Mouse (Mus musculus) stomach, postnatal 0 days (tissue): ENCODE measurements around the gene Elp5. TPM values are rescaled to one million over a fixed set of nuclear protein-coding genes. Genes with fewer than 3 reads are reported as not detected.

ENCODE experiments used
- ATAC-seq: fragments of 200-750 bp; cut with Nextera tagmentation; 2 replicates; pipeline ENCODE4 v1.8.0; 2017; ENCODE audit not compliant: low FRiP score, low TSS enrichment
- DNase-seq: peaks from one replicate; pipeline ENCODE4 v3.0.0-alpha.2; 2016; ENCODE audit warnings: low spot score
- H3K27ac ChIP-seq: fragments of 300-500 bp; sonication (generic); replicated peaks from 2 replicates; pipeline ENCODE4 v1.5.1; 2014; ENCODE audit warnings: mild to moderate bottlenecking, control low read depth
- H3K27me3 ChIP-seq: fragments of 300-500 bp; sonication (generic); 2 replicates; pipeline ENCODE4 v1.6.1; 2014; ENCODE audit warnings: low read length; ENCODE audit not compliant: control insufficient read depth, insufficient read depth
- H3K36me3 ChIP-seq: fragments of 300-500 bp; sonication (generic); 2 replicates; pipeline ENCODE4 v1.6.1; 2014; ENCODE audit warnings: low read length, mixed read lengths; ENCODE audit not compliant: control insufficient read depth, insufficient read depth
- H3K4me1 ChIP-seq: fragments of 300-500 bp; sonication (generic); replicated peaks from 2 replicates; pipeline ENCODE4 v1.6.1; 2014; ENCODE audit warnings: antibody characterized with exemption; ENCODE audit not compliant: control insufficient read depth, insufficient read depth
- H3K4me2 ChIP-seq: fragments of 300-500 bp; sonication (generic); replicated peaks from 2 replicates; pipeline ENCODE4 v1.6.1; 2014; ENCODE audit warnings: low read depth, mild to moderate bottlenecking, control low read depth, moderate library complexity
- H3K4me3 ChIP-seq: fragments of 300-500 bp; sonication (generic); 2 replicates; pipeline ENCODE4 v1.5.1; 2014; ENCODE audit warnings: low read depth, low read length, control low read depth
- H3K9ac ChIP-seq: fragments of 300-500 bp; sonication (generic); 2 replicates; pipeline ENCODE4 v1.6.1; 2014; ENCODE audit warnings: mild to moderate bottlenecking, low read length, control low read depth, mixed read lengths
- H3K9me3 ChIP-seq: fragments of 300-500 bp; sonication (generic); 2 replicates; pipeline ENCODE4 v1.6.1; 2016; ENCODE audit warnings: low read length; ENCODE audit not compliant: control insufficient read depth
- CTCF ChIP-seq: IDR thresholded peaks from 2 replicates; pipeline ENCODE4 v1.5.1; 2016; ENCODE audit warnings: antibody characterized with exemption, low read depth, mild to moderate bottlenecking, moderate library complexity
- EP300 ChIP-seq: optimal IDR thresholded peaks from 2 replicates; pipeline ENCODE3; 2016; ENCODE audit warnings: antibody characterized with exemption
- WGBS: fragments of 180-500 bp; shearing (Covaris S2); extraction: QIAGEN DNeasy Blood & Tissue Kit; methylation state at CpG from one replicate; pipeline ENCODE4 v1.1.7; 2014; 5-methylcytosine and 5-hydroxymethylcytosine counted together
- polyA plus RNA-seq: library from polyadenylated mRNA; unstranded; fragments of >200 nt; fragmentation: Nextera tagmentation; extraction: Ambion mirVana; gene quantifications from 2 replicates; pipeline ENCODE4 v1.2.1, GENCODE M21; 2015

Elp5 gene
- polyA plus RNA-seq, 1 experiment from 2014 or later, result 73.4 TPM

DNA sequence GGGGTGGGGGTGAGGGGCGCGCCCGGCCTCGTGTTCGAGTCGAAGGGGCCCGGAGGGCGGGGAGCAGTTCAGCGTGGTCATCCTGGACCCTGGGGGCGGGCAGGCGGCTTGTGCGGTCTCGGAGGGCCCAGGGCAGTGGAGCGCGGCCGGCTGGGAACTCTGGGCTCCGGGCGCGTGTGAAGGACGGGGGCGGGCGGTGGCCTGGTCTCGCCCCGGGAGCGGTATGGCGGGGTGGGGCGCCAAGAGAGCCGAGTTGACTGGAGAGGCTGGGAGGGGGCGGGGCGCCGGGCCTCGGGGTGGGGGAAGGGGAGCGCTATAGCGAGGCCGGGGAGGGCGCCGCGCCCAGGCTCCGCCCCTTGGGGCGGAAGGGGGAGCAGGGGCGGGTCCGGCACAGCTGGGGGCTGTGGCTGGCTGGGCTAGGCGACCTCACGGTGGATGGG, 14.8 kb upstream of the Elp5 start:
- Histone ChIP-seq H3K36me3 (peaks cover 20% of the 10 kb centered on the region), H3K4me3 (peak overlapping the region; percentile 92), H3K9me3 (no peaks in the 10 kb centered on the region), H3K27ac (peak overlapping the region; percentile 98), H3K4me1 (no peaks in the 10 kb centered on the region; the same call in 1 of the 2 replicates), H3K9ac (peak overlapping the region; percentile 90), H3K27me3 (no peaks in the 10 kb centered on the region), H3K4me2 (peak overlapping the region; percentile 69)
- TF ChIP-seq CTCF, result no peak
- TF ChIP-seq EP300, result no peak
- peak; percentile 97 for DNase-seq
- WGBS, result under 1% methylated on average over 29 of the region's 44 CpGs
- ATAC-seq, result peak; percentile 69

DNA sequence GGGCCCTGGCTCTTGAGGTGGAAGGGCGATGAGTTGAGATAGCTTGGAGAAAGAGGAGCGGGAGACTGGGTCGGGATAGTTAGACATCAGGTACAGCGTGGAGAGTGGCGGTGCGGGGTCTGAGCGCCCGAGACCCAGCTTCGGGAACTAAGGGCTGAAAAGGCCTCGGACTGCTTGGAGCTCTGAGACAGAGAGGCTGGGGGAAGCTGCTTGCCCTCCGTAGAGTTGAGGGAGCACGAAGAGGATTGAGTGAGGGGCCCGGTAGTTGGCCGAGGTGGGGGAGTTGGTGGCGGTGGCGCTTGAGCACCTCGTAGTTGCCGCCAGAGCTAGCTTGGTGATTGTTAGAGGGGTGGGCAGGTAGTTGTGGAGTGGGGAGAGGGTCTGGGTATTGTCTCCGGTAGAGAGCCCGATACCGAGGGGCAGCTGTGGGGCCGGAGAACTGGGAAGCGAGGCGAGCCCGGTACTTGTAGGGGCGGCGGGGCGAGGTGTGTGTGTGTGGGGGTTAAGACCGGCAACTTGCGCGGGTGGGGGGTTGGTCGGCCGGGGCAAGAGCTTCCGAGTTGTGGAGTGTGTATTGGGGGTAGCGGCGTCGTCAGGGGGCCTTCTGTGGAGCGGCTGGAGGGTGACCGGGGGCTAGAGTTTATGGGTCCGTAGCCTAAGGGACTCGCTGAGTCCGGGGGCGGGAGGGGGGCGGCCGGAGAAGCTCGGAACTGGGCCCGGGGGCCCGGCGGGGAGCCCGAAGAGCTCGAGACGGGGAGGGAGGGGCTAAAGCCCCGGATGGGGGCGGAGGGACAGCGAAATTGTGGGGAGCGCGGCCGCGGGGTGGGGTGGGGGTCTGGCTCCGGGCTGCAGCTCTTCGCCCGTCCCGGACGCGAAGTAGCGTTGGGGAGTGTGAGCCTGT, 14.1 kb upstream of the Elp5 start:
- TF ChIP-seq EP300, result no peak
- no peak for TF ChIP-seq CTCF
- H3K36me3 ChIP-seq, result peaks cover 20% of the 10 kb centered on the region
- ATAC-seq (peak; percentile 0; the same call in 1 of the 2 replicates), DNase-seq (peak; percentile 76)
- H3K9ac ChIP-seq, result peak overlapping the region; percentile 90
- peak overlapping the region; percentile 92 for H3K4me3 ChIP-seq
- H3K4me1 ChIP-seq, result no peaks in the 10 kb centered on the region; the same call in 1 of the 2 replicates
- under 1% methylated on average over 55 of the region's 66 CpGs for WGBS
- peak overlapping the region; percentile 98 for H3K27ac ChIP-seq
- no peaks in the 10 kb centered on the region for H3K27me3 ChIP-seq
- H3K9me3 ChIP-seq, result no peaks in the 10 kb centered on the region
- peak overlapping the region; percentile 69 for H3K4me2 ChIP-seq

DNA sequence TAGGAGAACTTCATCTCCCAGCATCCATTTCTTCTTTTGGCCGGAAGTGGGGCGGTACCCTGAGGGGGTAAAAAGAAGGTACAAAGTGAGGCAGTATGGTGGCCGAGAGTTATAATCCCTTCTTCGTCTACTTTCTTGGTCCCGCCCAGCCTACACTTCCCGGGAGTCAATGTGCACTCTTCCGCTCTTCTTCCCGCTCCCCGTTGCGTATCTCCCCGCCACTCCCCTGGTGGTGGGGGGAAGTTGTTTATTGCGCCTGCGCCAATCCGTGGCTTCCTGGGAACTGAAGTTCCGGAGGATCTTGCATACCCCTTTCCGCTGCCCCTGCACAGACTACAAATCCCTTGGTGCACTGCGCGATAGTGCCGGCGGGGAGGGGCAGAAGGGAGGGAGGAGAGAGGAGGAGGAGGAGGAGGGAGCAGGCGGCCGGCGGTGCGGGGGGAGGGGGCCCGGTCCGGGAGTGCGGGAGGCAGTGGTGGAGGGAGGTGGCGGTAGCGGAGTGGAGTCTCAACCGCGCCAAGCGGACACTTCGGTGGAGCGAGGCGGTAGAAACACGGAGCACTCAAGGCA, 13.2 kb upstream of the Elp5 start, which contains the start of gene Phf23:
Phf23 (plus strand) TSS at position 387 of the 570 bp plus-strand sequence.
- Histone ChIP-seq H3K4me1 (no peaks in the 10 kb centered on the region; the same call in 1 of the 2 replicates), H3K27ac (peak within 1 kb of the TSS; percentile 98), H3K9me3 (no peaks in the 10 kb centered on the region), H3K4me2 (peak within 1 kb of the TSS; percentile 69), H3K4me3 (peak within 1 kb of the TSS; percentile 92), H3K27me3 (no peaks in the 10 kb centered on the region), H3K36me3 (peaks cover 20% of the 10 kb centered on the region), H3K9ac (peak within 1 kb of the TSS; percentile 90)
- under 1% methylated on average over 29 of the region's 36 CpGs for WGBS
- DNase-seq (peak; percentile 99), ATAC-seq (peak; percentile 85)
- TF ChIP-seq CTCF, result peak; percentile 70
- TF ChIP-seq EP300, result peak; percentile 74

DNA sequence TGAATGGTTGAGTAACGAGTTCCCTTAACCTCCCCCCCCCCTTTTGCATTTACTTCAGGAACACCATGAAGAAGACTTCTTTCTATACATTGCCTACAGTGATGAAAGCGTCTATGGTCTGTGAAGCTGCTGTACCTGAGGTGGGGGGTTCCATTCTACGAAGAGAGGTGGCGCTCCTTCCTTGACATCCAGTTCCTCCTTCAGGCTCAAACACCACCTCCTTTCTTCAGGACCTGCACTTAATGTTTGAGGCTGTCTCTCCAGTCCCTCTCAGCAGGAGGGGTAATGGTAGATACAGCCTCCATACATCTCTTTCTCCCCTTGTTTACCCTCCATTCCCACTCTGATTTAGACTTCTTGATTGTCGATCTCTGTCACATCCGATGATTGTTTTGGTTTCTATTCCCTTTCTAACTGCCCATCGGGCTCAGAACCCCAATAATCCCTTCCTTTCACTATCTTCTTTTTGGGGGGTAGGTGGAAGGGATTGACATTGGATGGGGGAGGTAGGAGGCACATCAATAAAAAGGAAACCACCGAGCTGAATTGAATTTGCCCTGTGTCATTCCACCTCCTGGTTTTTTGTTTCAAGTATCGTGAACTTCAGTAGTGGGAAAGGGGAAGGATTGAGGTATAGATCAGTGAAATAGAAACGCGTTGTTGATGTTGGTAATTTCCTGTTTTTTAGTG, 12.2 kb upstream of the Elp5 start:
- Histone ChIP-seq H3K36me3 (peaks cover 20% of the 10 kb centered on the region), H3K27ac (no peak overlapping the region), H3K4me1 (no peaks in the 10 kb centered on the region; the same call in 1 of the 2 replicates), H3K9me3 (no peaks in the 10 kb centered on the region), H3K4me3 (no peak overlapping the region), H3K27me3 (no peaks in the 10 kb centered on the region), H3K4me2 (no peak overlapping the region), H3K9ac (no peak overlapping the region)
- ATAC-seq (no peak), DNase-seq (no peak)
- 80% methylated on average over 11 of the region's 11 CpGs for WGBS
- TF ChIP-seq CTCF (peak; percentile 36; the same call in 1 of the 2 replicates), EP300 (no peak)

DNA sequence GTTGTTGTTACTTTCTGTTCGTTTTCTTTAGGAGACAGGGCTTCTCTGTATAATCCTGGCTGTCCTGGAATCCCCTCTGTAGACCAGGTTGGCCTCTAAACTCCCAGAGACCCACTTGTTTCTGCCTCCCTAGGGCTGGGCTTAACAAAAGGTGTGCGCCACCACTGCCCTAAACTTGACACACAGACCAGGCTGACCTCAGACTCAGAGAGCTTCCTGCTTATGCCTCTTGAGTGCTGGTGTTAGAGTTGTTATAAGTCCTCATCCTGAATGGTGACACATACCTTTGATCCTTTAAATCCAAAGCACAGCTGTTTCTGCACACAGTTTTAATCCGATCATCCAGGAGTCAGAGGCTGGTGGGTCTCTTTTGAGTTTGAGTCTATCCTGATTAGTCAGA, 10.6 kb upstream of the Elp5 start:
- no peak for DNase-seq
- Histone ChIP-seq H3K36me3 (peaks cover 19% of the 10 kb centered on the region), H3K9me3 (no peaks in the 10 kb centered on the region), H3K4me3 (no peak overlapping the region; the same call in 1 of the 2 replicates), H3K4me1 (no peaks in the 10 kb centered on the region; the same call in 1 of the 2 replicates), H3K4me2 (peak overlapping the region; percentile 70), H3K9ac (no peak overlapping the region; the same call in 1 of the 2 replicates), H3K27me3 (no peaks in the 10 kb centered on the region), H3K27ac (0 out of 2 replicates have a peak overlapping the region, but pooled peaks have one; percentile 5)
- 85% methylated on average over 3 of the region's 3 CpGs for WGBS
- no peak for ATAC-seq
- TF ChIP-seq EP300 (no peak), CTCF (no peak)
